Mouse (Mus musculus): ENCODE results near the gene Nrl. TPM values are rescaled to one million over a fixed set of nuclear protein-coding genes. Genes with fewer than 3 reads are reported as not detected.

Gene Nrl
- polyA plus RNA-seq, 1 experiment, result not detected

GRCm38 (mm10) chr14:55491291-55491833, 33.4 kb downstream of the Nrl start:
- no peaks in the 10 kb centered on the region for H3K36me3 ChIP-seq (ENCODE audit: control insufficient read depth, insufficient read depth)
- H3K4me3 ChIP-seq (ENCODE audit: insufficient read depth, poor library complexity, severe bottlenecking), result peak overlapping the region; percentile 28
- no peaks in the 10 kb centered on the region for H3K79me3 ChIP-seq (ENCODE audit: low read depth)
- H3K79me2 ChIP-seq (ENCODE audit: control insufficient read depth, insufficient read depth), result no peaks in the 10 kb centered on the region
- H3ac ChIP-seq (ENCODE audit: control insufficient read depth, insufficient read length, low read depth), result peak overlapping the region; percentile 36
- peaks cover 38% of the 10 kb centered on the region for H3K27me3 ChIP-seq (ENCODE audit: control insufficient read depth, insufficient read depth, insufficient read length)
- TF ChIP-seq USF1 (IDR thresholded peaks at IDR 0.05; ENCODE audit: low read depth), result no peak

DNA sequence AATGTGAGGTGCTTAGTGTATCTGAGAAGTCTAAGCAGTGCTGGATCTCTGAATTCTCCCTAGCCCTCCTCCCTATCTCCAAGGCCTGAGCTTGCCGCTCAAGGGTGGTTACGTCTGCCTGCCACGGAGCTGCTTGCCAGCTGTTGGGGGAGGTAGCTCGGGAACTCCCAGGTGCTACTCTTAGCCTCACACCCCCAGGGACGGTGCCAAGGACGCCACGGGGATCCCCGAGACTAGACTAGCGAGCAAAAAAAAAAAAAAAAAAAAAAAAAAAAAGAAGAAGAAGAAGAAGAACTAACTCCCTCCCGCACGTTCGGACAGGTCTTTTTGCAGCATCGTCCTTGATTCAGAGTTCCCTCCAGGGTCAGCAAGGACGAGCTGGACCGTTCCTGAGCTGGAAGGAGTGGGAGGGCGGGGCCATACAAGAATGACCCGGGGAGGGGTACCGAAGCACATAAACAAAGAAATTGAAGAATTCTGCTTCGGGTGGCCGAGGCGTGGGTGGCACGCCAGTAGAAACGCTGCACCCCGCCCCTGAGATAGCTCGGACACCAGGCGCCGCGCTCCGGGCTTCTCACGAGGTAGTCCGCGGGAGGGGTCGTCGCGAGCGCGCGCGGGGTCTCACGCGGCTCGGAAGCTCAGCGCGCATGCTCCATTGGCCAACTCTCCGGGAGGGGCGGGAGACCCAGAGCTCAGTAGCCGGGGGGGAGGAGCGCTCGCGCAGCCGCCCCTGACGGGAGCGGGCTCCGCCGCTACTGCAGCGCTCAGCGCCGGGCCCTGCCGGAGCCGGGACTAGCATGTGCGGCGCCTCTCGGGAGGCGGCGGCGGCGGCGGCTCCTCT, 34.2 kb downstream of the Nrl start, which contains the start of gene Carmil3:
Carmil3 (plus strand) TSS at position 291 of the 841 bp plus-strand sequence.
- Histone ChIP-seq H3K27me3 (ENCODE audit: control insufficient read depth, insufficient read depth, insufficient read length) (peaks cover 30% of the 10 kb centered on the region), H3K4me3 (ENCODE audit: insufficient read depth, poor library complexity, severe bottlenecking) (peak within 1 kb of the TSS; percentile 28), H3K79me2 (ENCODE audit: control insufficient read depth, insufficient read depth) (no peaks in the 10 kb centered on the region), H3K79me3 (ENCODE audit: low read depth) (no peaks in the 10 kb centered on the region), H3ac (ENCODE audit: control insufficient read depth, insufficient read length, low read depth) (peak within 1 kb of the TSS; percentile 36), H3K36me3 (ENCODE audit: control insufficient read depth, insufficient read depth) (no peaks in the 10 kb centered on the region)
- TF ChIP-seq CEBPB (IDR thresholded peaks at IDR 0.05; ENCODE audit: low read depth) (no peak), MAX (IDR thresholded peaks at IDR 0.05) (no peak), MYOG (IDR thresholded peaks at IDR 0.05; ENCODE audit: control insufficient read depth, extremely low read depth, insufficient read length) (no peak), MYOD1 (IDR thresholded peaks at IDR 0.05; ENCODE audit: control insufficient read depth, insufficient read length, low read depth) (no peak), CTCF (IDR thresholded peaks at IDR 0.05; ENCODE audit: control insufficient read depth, insufficient read depth, insufficient read length) (no peak), FOSL1 (IDR thresholded peaks at IDR 0.05; ENCODE audit: insufficient read depth, low read length, poor library complexity, severe bottlenecking) (no peak), USF1 (IDR thresholded peaks at IDR 0.05; ENCODE audit: low read depth) (no peak)

GRCm38 (mm10) chr14:55486836-55487235, 37.9 kb downstream of the Nrl start:
- no peaks in the 10 kb centered on the region for H3K27me3 ChIP-seq (ENCODE audit: control insufficient read depth, insufficient read depth, insufficient read length)
- no peak overlapping the region for H3K4me3 ChIP-seq (ENCODE audit: insufficient read depth, poor library complexity, severe bottlenecking)
- H3ac ChIP-seq (ENCODE audit: control insufficient read depth, insufficient read length, low read depth), result no peak overlapping the region
- no peaks in the 10 kb centered on the region for H3K79me2 ChIP-seq (ENCODE audit: control insufficient read depth, insufficient read depth)
- H3K36me3 ChIP-seq (ENCODE audit: control insufficient read depth, insufficient read depth), result no peaks in the 10 kb centered on the region
- TF ChIP-seq MAX (IDR thresholded peaks at IDR 0.05) (no peak), MYOG (IDR thresholded peaks at IDR 0.05; ENCODE audit: control insufficient read depth, extremely low read depth, insufficient read length) (no peak), CEBPB (IDR thresholded peaks at IDR 0.05; ENCODE audit: low read depth) (no peak), USF1 (IDR thresholded peaks at IDR 0.05; ENCODE audit: low read depth) (no peak), FOSL1 (IDR thresholded peaks at IDR 0.05; ENCODE audit: insufficient read depth, low read length, poor library complexity, severe bottlenecking) (no peak), CTCF (IDR thresholded peaks at IDR 0.05; ENCODE audit: control insufficient read depth, insufficient read depth, insufficient read length) (no peak), MYOD1 (IDR thresholded peaks at IDR 0.05; ENCODE audit: control insufficient read depth, insufficient read length, low read depth) (no peak)
- H3K79me3 ChIP-seq (ENCODE audit: low read depth), result no peaks in the 10 kb centered on the region

DNA sequence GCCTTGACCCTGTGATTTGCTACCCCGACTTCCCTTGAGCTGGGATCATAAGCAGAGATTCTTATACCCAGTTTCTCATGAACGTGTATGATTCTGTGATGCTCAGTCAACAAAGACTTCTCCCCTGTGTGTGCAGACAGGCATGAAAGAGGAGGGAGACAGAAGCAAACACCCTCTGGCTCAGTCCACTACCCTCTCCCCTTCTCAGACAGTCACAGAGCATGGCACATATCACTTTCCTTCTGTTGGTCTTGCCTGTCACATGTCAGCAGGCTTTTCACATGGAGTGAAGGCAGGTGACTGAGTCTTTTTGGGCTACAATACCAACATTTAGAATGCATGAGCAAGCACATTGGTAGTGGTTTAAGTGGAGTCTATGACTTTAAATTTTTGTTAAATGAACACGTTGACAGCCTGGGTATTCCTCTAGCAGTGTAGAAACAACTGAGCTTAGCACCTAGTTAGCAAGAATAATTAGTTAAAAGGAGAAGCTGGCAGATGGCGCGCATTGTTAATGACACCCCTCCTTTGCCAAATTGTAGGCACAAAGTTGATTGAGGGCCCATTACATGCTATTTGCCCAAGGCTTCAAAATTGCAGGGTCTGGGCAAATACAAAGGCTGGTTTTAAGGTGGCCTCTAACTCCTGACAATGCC, 40.2 kb downstream of the Nrl start:
- H3K4me3 ChIP-seq (ENCODE audit: insufficient read depth, poor library complexity, severe bottlenecking), result no peak overlapping the region
- TF ChIP-seq MYOD1 (IDR thresholded peaks at IDR 0.05; ENCODE audit: control insufficient read depth, insufficient read length, low read depth), result no peak
- TF ChIP-seq USF1 (IDR thresholded peaks at IDR 0.05; ENCODE audit: low read depth), result no peak
- TF ChIP-seq MYOG (IDR thresholded peaks at IDR 0.05; ENCODE audit: control insufficient read depth, extremely low read depth, insufficient read length), result no peak
- no peak for TF ChIP-seq MAX (IDR thresholded peaks at IDR 0.05)
- TF ChIP-seq CTCF (IDR thresholded peaks at IDR 0.05; ENCODE audit: control insufficient read depth, insufficient read depth, insufficient read length), result no peak
- no peak for TF ChIP-seq FOSL1 (IDR thresholded peaks at IDR 0.05; ENCODE audit: insufficient read depth, low read length, poor library complexity, severe bottlenecking)
- no peak for TF ChIP-seq CEBPB (IDR thresholded peaks at IDR 0.05; ENCODE audit: low read depth)

GRCm38 (mm10) chr14:55479629-55480028, 45.2 kb downstream of the Nrl start:
- Histone ChIP-seq H3K79me3 (ENCODE audit: low read depth) (no peaks in the 10 kb centered on the region), H3K4me3 (ENCODE audit: insufficient read depth, poor library complexity, severe bottlenecking) (no peak overlapping the region), H3K36me3 (ENCODE audit: control insufficient read depth, insufficient read depth) (no peaks in the 10 kb centered on the region), H3K27me3 (ENCODE audit: control insufficient read depth, insufficient read depth, insufficient read length) (no peaks in the 10 kb centered on the region), H3K79me2 (ENCODE audit: control insufficient read depth, insufficient read depth) (no peaks in the 10 kb centered on the region), H3ac (ENCODE audit: control insufficient read depth, insufficient read length, low read depth) (no peak overlapping the region)
- TF ChIP-seq MAX (IDR thresholded peaks at IDR 0.05), result no peak
- TF ChIP-seq CEBPB (IDR thresholded peaks at IDR 0.05; ENCODE audit: low read depth), result no peak
- TF ChIP-seq FOSL1 (IDR thresholded peaks at IDR 0.05; ENCODE audit: insufficient read depth, low read length, poor library complexity, severe bottlenecking), result no peak
- TF ChIP-seq CTCF (IDR thresholded peaks at IDR 0.05; ENCODE audit: control insufficient read depth, insufficient read depth, insufficient read length), result no peak
- no peak for TF ChIP-seq MYOD1 (IDR thresholded peaks at IDR 0.05; ENCODE audit: control insufficient read depth, insufficient read length, low read depth)
- no peak for TF ChIP-seq USF1 (IDR thresholded peaks at IDR 0.05; ENCODE audit: low read depth)
- TF ChIP-seq MYOG (IDR thresholded peaks at IDR 0.05; ENCODE audit: control insufficient read depth, extremely low read depth, insufficient read length), result no peak

More for the DNA sequence above, 40.2 kb downstream of the Nrl start:
- no peaks in the 10 kb centered on the region for H3K79me3 ChIP-seq (ENCODE audit: low read depth)
- H3ac ChIP-seq (ENCODE audit: control insufficient read depth, insufficient read length, low read depth), result no peak overlapping the region
- H3K79me2 ChIP-seq (ENCODE audit: control insufficient read depth, insufficient read depth), result no peaks in the 10 kb centered on the region
- H3K36me3 ChIP-seq (ENCODE audit: control insufficient read depth, insufficient read depth), result no peaks in the 10 kb centered on the region
- H3K27me3 ChIP-seq (ENCODE audit: control insufficient read depth, insufficient read depth, insufficient read length), result no peaks in the 10 kb centered on the region

All from C2C12 (cell line).